29 mouse cellular contexts compared by ENCODE assay signal in genomic region chr11:102355501-102355900, GRCm38 (mm10). TPM values are rescaled to one million over a fixed set of nuclear protein-coding genes. Genes with fewer than 3 reads are reported as not detected.
DNase-seq lines count a peak whose midpoint lies in the region; ATAC-seq lines count a peak whose summit lies in the region.
"Had no signal": no experiment of that assay in that cellular context is flagged by ENCODE, and none has a peak within 500 bp of the region (broad histone marks: within the 10 kb centered on the region; RNA-seq: fewer than 3 reads in every experiment).

No protein-coding gene starts in this region.

- peaks cover 55% of the 10 kb centered on the region for H3K27me3 ChIP-seq in liver, embryonic 15.5 days
- H3K27me3 ChIP-seq: hindbrain, embryonic 15.5 days; neural tube, embryonic 12.5 days had no signal

- ATAC-seq in liver, embryonic 15.5 days (ENCODE audit: insufficient read depth): peak; percentile 13; the same call in 1 of the 2 replicates
- ATAC-seq: forebrain, embryonic 16.5 days; inflammation-experienced regulatory T-cells, adult 6 months; lung, postnatal 0 days; midbrain, embryonic 16.5 days had no signal

- H3K4me1 ChIP-seq in liver, embryonic 15.5 days (replicated peaks): peaks cover 94% of the 10 kb centered on the region
- H3K4me1 ChIP-seq: embryonic facial prominence, embryonic 15.5 days; hindbrain, embryonic 15.5 days; neural tube, embryonic 12.5 days had no signal

- H3K27ac ChIP-seq in liver, embryonic 15.5 days (replicated peaks): peak overlapping the region; percentile 99
- H3K27ac ChIP-seq: embryonic facial prominence, embryonic 10.5 days; embryonic facial prominence, embryonic 15.5 days; hindbrain, embryonic 10.5 days; hindbrain, embryonic 15.5 days; limb, embryonic 12.5 days; neural tube, embryonic 12.5 days had no signal

- peak overlapping the region; percentile 81 for H3K4me3 ChIP-seq in liver, embryonic 15.5 days (replicated peaks)
- H3K4me3 ChIP-seq: embryonic facial prominence, embryonic 10.5 days; embryonic facial prominence, embryonic 15.5 days; hindbrain, embryonic 10.5 days; hindbrain, embryonic 15.5 days; limb, embryonic 12.5 days; neural tube, embryonic 12.5 days had no signal

- peak; percentile 22 to 28 for DNase-seq in spleen, postnatal 10 days (ENCODE audit: low spot score in 2 of 2)
- DNase-seq in spleen, postnatal 14 days (ENCODE audit: low spot score in 2 of 2): no peak
- peak; percentile 52 for DNase-seq in liver
- no peak for DNase-seq in neural tube, embryonic 10.5 days (ENCODE audit: extremely low spot score, low spot score)
- DNase-seq in testis, postnatal 10 days (ENCODE audit: low spot score): no peak
- DNase-seq: adrenal gland, postnatal 25 days; B cell, adult 2 months; cerebellum, adult 2 months; cerebellum, postnatal 14 days; gastrocnemius, postnatal 10 days; heart, postnatal 14 days; kidney, adult 11 months; kidney, postnatal 14 days; lung, adult 18-20 months; right cerebral cortex, adult 18-20 months; right cerebral cortex, postnatal 4 days had no signal

- H3K9ac ChIP-seq in liver, embryonic 15.5 days: peak overlapping the region; percentile 26; the same call in 1 of the 2 replicates
- H3K9ac ChIP-seq: embryonic facial prominence, embryonic 15.5 days; hindbrain, embryonic 15.5 days; limb, embryonic 12.5 days; neural tube, embryonic 12.5 days had no signal

- 58% methylated on average over 3 of the region's 3 CpGs for WGBS in liver, embryonic 15.5 days (ENCODE audit: insufficient replicate concordance)

- peaks cover 100% of the 10 kb centered on the region for H3K36me3 ChIP-seq in liver, embryonic 15.5 days (replicated peaks)
- H3K36me3 ChIP-seq: embryonic facial prominence, embryonic 10.5 days; embryonic facial prominence, embryonic 15.5 days; hindbrain, embryonic 10.5 days; hindbrain, embryonic 15.5 days; limb, embryonic 12.5 days; neural tube, embryonic 12.5 days had no signal

- H3K9me3 ChIP-seq in liver, embryonic 15.5 days (replicated peaks): no peaks in the 10 kb centered on the region
- H3K9me3 ChIP-seq: embryonic facial prominence, embryonic 10.5 days; embryonic facial prominence, embryonic 15.5 days; hindbrain, embryonic 10.5 days; hindbrain, embryonic 15.5 days; limb, embryonic 12.5 days; neural tube, embryonic 12.5 days had no signal

- peak overlapping the region; percentile 79 for H3K4me2 ChIP-seq in liver, embryonic 15.5 days
- H3K4me2 ChIP-seq: embryonic facial prominence, embryonic 15.5 days; hindbrain, embryonic 15.5 days; limb, embryonic 12.5 days; midbrain, embryonic 11.5 days; neural tube, embryonic 12.5 days had no signal

RNA-seq across cellular contexts. Expression of gene Slc4a1, which starts 10.5 kb away (rescaled TPM):
- 1,073 and 1,204 TPM in 2 replicates for polyA plus RNA-seq in liver, embryonic 15.5 days (2015; fragmentation: Nextera tagmentation; extraction: Ambion mirVana)
- polyA plus RNA-seq: testis, adult 2 months had no signal

RNA-seq across cellular contexts. Expression of gene Ubtf, which starts 36.0 kb away (rescaled TPM):
- 50.9 and 55.2 TPM in 2 replicates for polyA plus RNA-seq in liver, embryonic 15.5 days (2015; fragmentation: Nextera tagmentation; extraction: Ambion mirVana)

RNA-seq across cellular contexts. Expression of gene Rundc3a, which starts 37.7 kb away (rescaled TPM):
- polyA plus RNA-seq in liver, embryonic 15.5 days (2015; fragmentation: Nextera tagmentation; extraction: Ambion mirVana): 2.2 and 2.4 TPM in 2 replicates

RNA-seq across cellular contexts. Expression of gene Slc25a39, which starts 52.2 kb away (rescaled TPM):
- polyA plus RNA-seq in liver, embryonic 15.5 days (2015; fragmentation: Nextera tagmentation; extraction: Ambion mirVana): 451 and 525 TPM in 2 replicates

RNA-seq across cellular contexts. Expression of gene Atxn7l3, which starts 59.1 kb away (rescaled TPM):
- 3.8 and 4.6 TPM in 2 replicates for polyA plus RNA-seq in liver, embryonic 15.5 days (2015; fragmentation: Nextera tagmentation; extraction: Ambion mirVana)

Comparison
In these comparisons a context has a peak if more than half of its experiments do, and no peak if none do; other contexts are left out.
1. DNase-seq: peak in spleen, postnatal 10 days (2 of 2) and liver (single experiment); none in spleen, postnatal 14 days (0 of 2), neural tube, embryonic 10.5 days (single experiment) and testis, postnatal 10 days (single experiment).